Mouse (Mus musculus) neural tube, postnatal 0 days (tissue): ENCODE data around the gene A830005F24Rik. TPM values are rescaled to one million over a fixed set of nuclear protein-coding genes. Genes with fewer than 3 reads are reported as not detected.

Experiments
- microRNA counts: library from miRNA; unstranded; fragments of <30 nt; microRNA quantifications from one replicate; lab custom pipeline; 2015
- microRNA-seq: library from miRNA; unstranded; fragments of <30 nt; microRNA quantifications from one replicate; pipeline ENCODE4, GENCODE M21; 2016
- polyA plus RNA-seq: library from polyadenylated mRNA; unstranded; fragments of >200 nt; fragmentation: Nextera tagmentation; extraction: Ambion mirVana; gene quantifications from 2 replicates; pipeline ENCODE4 v1.2.1, GENCODE M21; 2015

A830005F24Rik gene
- 2.6 TPM in 2 replicates for polyA plus RNA-seq

DNA sequence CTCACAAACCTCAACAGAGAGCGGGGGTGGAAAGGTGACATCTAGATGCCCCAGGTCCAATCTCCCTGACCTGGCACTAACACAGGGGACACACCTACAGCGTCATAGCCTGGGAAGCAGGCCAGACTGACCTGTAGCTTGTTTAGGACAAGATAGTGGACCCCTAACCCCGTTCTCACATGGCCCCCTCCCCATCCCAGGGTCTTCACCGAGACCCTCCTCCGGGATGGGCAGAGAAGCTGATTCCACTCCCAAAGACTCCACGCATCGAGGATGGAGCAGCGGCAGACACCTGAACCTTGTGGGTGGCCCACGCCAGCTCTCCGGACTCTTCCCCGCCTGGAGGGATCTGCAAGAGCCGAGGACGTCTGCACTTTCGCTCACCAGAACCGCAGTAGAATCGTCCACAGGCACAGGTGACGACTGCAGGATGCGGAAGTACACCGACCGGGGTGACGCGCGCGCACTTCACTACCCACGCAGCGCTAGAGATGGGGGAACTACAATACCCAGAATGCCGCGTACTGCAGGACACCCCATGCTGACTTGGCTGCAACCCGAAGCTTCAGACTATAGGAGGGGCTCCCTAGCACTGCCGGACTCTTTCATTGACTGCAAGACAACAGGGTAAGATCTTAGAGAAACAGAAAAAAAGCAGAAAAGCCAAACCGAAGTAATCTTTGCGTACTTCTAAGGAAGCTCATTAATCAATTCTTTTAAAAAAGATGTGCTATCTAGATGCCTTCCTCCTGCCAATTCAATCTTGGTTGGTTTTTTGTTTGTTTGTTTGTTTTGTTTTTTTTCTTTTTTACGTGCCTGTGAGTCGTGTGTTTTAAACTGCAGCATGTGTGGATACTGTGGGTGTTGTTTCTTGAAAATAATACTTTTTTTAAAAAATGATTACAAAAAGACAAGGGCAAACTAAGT is at the start of gene A830005F24Rik, which contains the start of gene Zfp169:
TSS of gene A830005F24Rik (plus strand) at position 568 of the 927 bp plus-strand sequence.
TSS of gene Zfp169 (minus strand) at position 449 of the 927 bp plus-strand sequence.

MicroRNAs within 50 kb of the gene (microRNA counts, 519-probe panel; counts per million panel counts)
- microRNA mmu-let-7a (lab: Ali Mortazavi, UCI) (7,222 counts per million, percentile 97 among the panel's probes with 10 or more counts), microRNA mmu-let-7d (lab: Ali Mortazavi, UCI) (6,797 counts per million, percentile 93 among the panel's probes with 10 or more counts), microRNA mmu-let-7f (lab: Ali Mortazavi, UCI) (6,209 counts per million, percentile 88 among the panel's probes with 10 or more counts)

Small RNA genes within 50 kb of the gene (microRNA-seq; reads per million reads assigned to microRNA genes)
- not detected for gene Gm24111
- 246 reads per million, percentile 56 among the genes with 10 or more reads in this experiment for gene Mirlet7a-1
- 7,223 reads per million, percentile 94 among the genes with 10 or more reads in this experiment for gene Mirlet7d
- not detected for gene Mirlet7f-1

Other genes starting within 250 kb of the A830005F24Rik start
- gene Zfp169, start 119 bp upstream of the A830005F24Rik start, polyA plus RNA-seq, result 3.6 and 3.8 TPM in 2 replicates
- 14.3 and 16.3 TPM in 2 replicates for gene Ptpdc1, start 112.1 kb downstream of the A830005F24Rik start, polyA plus RNA-seq
- gene Barx1, start 149.4 kb downstream of the A830005F24Rik start, polyA plus RNA-seq, result not detected in 2 replicates